Mouse (Mus musculus) embryonic facial prominence, embryonic 10.5 days (tissue): ENCODE measurements at regions not wholly inside any gene's neighbourhood (a gene's known extent, or its start where the extent isn't known, plus 50 kb on each side); places are given as distances from the start of the nearest gene placed in this dataset.

ENCODE experiments used
- DNase-seq: peaks from one replicate; pipeline ENCODE4 v3.0.0-alpha.2; 2017; ENCODE audit warnings: low spot score
- H3K27ac ChIP-seq: fragments of 300-500 bp; sonication (generic); replicated peaks from 2 replicates; pipeline ENCODE4 v1.5.1; 2016; ENCODE audit warnings: mild to moderate bottlenecking
- H3K27me3 ChIP-seq: fragments of 300-500 bp; sonication (generic); replicated peaks from 2 replicates; pipeline ENCODE4 v1.6.1; 2016; ENCODE audit warnings: low read depth, mild to moderate bottlenecking; ENCODE audit not compliant: poor library complexity, severe bottlenecking
- H3K36me3 ChIP-seq: fragments of 300-500 bp; sonication (generic); replicated peaks from 2 replicates; pipeline ENCODE4 v1.6.1; 2016; ENCODE audit warnings: mild to moderate bottlenecking, moderate library complexity
- H3K4me1 ChIP-seq: fragments of 300-500 bp; sonication (generic); 2 replicates; pipeline ENCODE4 v1.6.1; 2016
- H3K4me3 ChIP-seq: fragments of 300-500 bp; sonication (generic); 2 replicates; pipeline ENCODE4 v1.5.1; 2016; ENCODE audit warnings: mild to moderate bottlenecking, moderate library complexity
- H3K9me3 ChIP-seq: fragments of 300-500 bp; sonication (generic); 2 replicates; pipeline ENCODE4 v1.6.1; 2016; ENCODE audit warnings: mild to moderate bottlenecking
- WGBS: fragments of 180-500 bp; shearing (Covaris S2); methylation state at CpG from one replicate; pipeline ENCODE4 v1.1.7; 2016; 5-methylcytosine and 5-hydroxymethylcytosine counted together

DNA sequence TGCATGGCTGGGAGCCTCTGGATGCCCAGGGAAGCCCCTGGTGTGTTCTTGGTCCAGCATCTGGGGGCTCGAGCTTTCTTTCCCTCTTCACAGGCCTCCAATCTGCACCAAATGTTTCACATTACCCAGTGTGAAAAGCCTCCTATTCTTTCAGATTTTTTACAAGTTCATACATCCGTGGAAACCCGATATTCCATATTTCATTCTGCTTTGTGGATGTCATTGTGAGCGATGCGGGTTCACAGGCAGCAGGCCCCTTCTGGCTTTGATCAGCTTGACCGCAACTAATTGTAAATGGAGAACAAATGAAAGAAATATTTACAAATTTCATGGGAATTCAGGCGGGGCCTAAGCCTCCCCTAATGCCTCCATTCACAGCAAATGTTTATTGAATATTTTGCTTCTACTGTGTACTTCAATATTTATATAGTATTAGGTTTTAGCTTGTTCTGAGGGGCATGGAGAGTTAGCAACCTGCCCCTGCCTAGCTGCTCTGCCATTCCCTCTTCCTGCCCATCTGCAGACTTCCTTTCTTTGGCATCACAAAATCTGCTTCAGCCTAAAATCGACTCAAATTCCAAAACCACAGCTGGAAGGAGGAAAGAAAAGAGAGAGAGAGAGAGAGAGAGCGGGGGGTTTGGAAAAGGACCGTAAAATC lies 251.6 kb downstream of the Dmrt2 start:
- Histone ChIP-seq H3K27ac (no peak overlapping the region), H3K9me3 (no peaks in the 10 kb centered on the region), H3K27me3 (no peaks in the 10 kb centered on the region), H3K4me1 (peaks cover 35% of the 10 kb centered on the region), H3K36me3 (no peaks in the 10 kb centered on the region), H3K4me3 (no peak overlapping the region)
- peak; percentile 32 for DNase-seq
- 53% methylated on average over 10 of the region's 10 CpGs for WGBS

DNA sequence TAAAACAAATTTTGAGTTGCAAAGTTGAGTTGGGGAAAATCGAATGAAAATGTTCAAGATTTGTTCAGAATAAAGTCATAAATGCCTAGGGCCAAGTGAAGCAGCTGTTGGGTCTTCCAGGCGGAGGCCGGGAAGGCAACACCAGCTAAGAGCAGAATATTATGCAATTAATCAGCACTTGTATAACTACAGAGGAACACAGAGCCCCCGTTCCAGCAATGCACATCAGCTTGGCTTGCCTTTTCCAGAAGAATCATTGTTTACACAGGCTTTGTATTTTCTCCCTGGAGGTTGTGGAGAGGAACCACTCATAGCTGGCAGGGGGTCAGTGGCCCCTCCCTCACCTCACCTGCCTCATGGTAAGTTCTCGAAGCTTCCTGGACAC lies 252.2 kb downstream of the Dmrt2 start:
- Histone ChIP-seq H3K4me3 (no peak overlapping the region), H3K27ac (peak overlapping the region; percentile 40; the same call in 1 of the 2 replicates), H3K27me3 (no peaks in the 10 kb centered on the region), H3K4me1 (peaks cover 35% of the 10 kb centered on the region), H3K36me3 (no peaks in the 10 kb centered on the region), H3K9me3 (no peaks in the 10 kb centered on the region)
- 57% methylated on average over 5 of the region's 5 CpGs for WGBS
- no peak for DNase-seq

DNA sequence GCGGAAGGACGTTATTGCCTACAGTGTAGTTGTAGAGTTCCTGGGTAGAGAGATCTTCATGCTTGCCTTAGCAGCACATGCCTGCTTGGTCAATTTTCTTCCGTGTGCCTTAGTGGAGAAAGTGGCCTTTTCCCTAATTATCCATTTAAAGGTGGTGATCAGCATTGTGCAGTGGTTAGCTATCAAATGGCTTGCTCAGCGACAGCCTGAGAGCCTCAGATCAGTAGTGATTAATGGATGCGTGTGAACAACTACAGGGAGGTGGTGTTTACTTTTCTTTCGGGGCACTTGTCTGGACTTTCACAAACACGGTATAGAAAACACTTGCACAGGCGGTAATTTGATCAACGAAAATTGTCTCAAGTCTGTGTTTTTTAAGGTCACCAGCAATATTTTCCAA lies 255.0 kb downstream of the Dmrt2 start:
- no peak for DNase-seq
- WGBS: 71% methylated on average over 9 of the region's 9 CpGs
- H3K27me3 ChIP-seq: no peaks in the 10 kb centered on the region
- peaks cover 29% of the 10 kb centered on the region for H3K4me1 ChIP-seq
- H3K27ac ChIP-seq: no peak overlapping the region
- no peaks in the 10 kb centered on the region for H3K9me3 ChIP-seq
- no peaks in the 10 kb centered on the region for H3K36me3 ChIP-seq
- H3K4me3 ChIP-seq: no peak overlapping the region

DNA sequence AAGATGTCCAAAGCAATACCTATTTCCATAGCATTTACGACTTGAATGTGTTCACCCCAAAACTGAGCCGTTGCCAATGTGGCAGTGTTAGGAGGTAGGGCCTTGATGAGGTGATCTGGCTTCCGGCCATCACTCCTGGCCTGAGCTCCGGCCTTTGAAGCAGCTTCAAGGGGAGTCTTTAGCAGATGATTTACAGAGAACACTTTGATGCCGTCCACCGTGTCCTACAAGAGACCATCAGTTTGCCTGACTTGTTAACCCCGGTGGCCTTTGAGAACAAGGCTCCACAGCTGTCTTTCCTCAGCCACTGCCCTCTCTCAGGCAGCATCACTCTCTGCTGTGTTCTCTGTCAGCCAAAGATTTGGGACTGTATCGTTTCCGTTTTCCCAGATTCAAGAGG lies 265.1 kb downstream of the Dmrt2 start:
- no peak for DNase-seq
- H3K27me3 ChIP-seq: no peaks in the 10 kb centered on the region
- WGBS: 77% methylated on average over 9 of the region's 9 CpGs
- H3K36me3 ChIP-seq: no peaks in the 10 kb centered on the region
- H3K9me3 ChIP-seq: no peaks in the 10 kb centered on the region
- H3K4me1 ChIP-seq: no peaks in the 10 kb centered on the region
- no peak overlapping the region for H3K4me3 ChIP-seq
- H3K27ac ChIP-seq: no peak overlapping the region

DNA sequence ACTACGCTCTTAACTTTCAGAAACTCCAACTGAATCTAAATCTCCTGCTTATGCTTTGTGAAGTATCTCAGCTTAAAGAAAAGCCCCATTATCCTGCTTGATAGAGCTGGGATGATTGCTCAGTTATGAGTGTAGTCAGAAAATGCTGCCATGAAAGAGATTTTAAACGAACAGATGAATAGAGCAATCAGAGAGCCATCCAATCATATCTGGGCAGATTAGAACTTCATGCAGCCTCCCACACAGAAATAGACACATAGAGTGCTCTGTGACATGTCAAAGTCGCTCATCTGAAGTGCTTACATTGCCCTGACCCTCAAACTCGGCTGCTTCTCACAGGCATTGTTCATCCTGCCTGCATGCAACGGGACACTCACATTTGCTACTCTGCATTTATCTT lies 299.0 kb downstream of the Dmrt2 start:
- H3K27me3 ChIP-seq: no peaks in the 10 kb centered on the region
- H3K27ac ChIP-seq: no peak overlapping the region
- H3K4me3 ChIP-seq: no peak overlapping the region
- DNase-seq: no peak
- WGBS: 75% methylated on average over 5 of the region's 5 CpGs
- no peaks in the 10 kb centered on the region for H3K9me3 ChIP-seq
- no peaks in the 10 kb centered on the region for H3K4me1 ChIP-seq
- H3K36me3 ChIP-seq: no peaks in the 10 kb centered on the region

DNA sequence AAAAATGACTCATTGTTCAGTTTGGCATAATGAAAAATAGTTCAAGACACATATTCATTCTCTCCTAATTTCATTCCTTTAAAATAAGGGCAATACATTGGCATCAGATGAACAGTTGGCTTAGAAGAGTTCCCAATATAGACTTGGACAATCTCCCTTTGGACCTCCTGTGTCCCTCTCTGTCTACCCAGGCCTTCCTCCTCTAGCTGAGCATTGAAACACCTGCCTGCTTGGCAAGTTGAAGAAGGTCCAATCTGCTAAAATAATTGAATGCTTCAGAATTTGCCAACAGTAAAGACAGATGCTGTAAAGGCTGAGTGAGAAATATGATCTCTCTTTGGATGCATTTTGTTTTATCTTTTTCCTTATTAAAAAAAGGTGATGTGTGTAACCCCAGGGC lies 303.0 kb downstream of the Dmrt2 start:
- Histone ChIP-seq H3K36me3 (no peaks in the 10 kb centered on the region), H3K27me3 (no peaks in the 10 kb centered on the region), H3K4me3 (no peak overlapping the region), H3K4me1 (no peaks in the 10 kb centered on the region), H3K9me3 (no peaks in the 10 kb centered on the region), H3K27ac (no peak overlapping the region)
- DNase-seq: no peak

DNA sequence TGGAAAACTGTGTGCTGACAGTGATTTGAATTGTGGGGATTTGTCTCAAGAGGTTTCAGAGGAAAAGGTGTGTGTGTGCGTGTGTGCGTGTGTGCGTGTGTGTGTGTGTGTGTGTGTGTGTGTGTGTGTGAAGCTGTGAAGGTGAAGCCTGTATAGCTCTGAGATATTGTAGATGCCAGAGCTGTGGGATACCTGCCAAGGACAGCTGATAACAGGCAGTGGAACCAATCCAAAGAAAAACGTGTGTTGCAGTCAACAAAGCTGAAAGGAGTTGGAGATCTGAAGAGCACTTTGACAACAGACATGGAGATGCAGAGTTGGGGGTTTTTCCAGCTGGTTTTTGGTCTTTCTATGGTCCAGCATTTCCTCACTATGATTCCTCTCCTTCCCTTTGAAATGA lies 308.1 kb downstream of the Dmrt2 start:
- WGBS: 83% methylated on average over 4 of the region's 4 CpGs
- Histone ChIP-seq H3K9me3 (no peaks in the 10 kb centered on the region), H3K4me1 (no peaks in the 10 kb centered on the region), H3K27me3 (no peaks in the 10 kb centered on the region), H3K27ac (no peak overlapping the region), H3K4me3 (no peak overlapping the region), H3K36me3 (no peaks in the 10 kb centered on the region)
- no peak for DNase-seq

DNA sequence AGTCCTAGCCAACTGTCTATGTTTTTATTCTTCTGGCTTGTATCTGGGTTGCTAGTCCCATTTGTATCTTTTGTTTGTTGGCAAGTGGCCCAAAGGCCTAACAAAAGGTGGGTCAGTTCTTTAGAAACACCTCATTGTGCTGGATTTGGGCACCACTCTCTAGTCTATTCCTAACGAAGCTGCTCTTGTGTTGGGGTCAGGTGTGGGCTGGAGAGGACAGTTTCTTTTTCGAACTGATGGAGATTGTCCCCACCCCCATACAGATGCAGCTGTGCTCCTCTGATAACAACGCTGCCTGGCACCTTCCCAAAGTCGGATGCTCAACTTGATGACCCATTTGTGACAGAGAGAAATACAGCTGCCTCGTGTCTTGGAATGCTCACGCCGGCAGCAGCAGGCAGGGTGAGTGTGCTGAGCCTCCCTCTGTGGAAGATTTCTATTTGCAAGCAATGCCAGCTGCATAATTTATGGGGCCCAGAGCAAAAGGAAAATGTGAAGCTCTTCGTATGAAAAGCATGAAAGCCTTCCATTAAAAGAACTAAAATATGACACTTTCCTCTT lies 342.5 kb downstream of the Dmrt2 start:
- Histone ChIP-seq H3K9me3 (no peaks in the 10 kb centered on the region), H3K4me3 (no peak overlapping the region), H3K27me3 (no peaks in the 10 kb centered on the region), H3K27ac (no peak overlapping the region), H3K4me1 (no peaks in the 10 kb centered on the region), H3K36me3 (no peaks in the 10 kb centered on the region)
- DNase-seq: no peak
- WGBS: 66% methylated on average over 8 of the region's 8 CpGs

DNA sequence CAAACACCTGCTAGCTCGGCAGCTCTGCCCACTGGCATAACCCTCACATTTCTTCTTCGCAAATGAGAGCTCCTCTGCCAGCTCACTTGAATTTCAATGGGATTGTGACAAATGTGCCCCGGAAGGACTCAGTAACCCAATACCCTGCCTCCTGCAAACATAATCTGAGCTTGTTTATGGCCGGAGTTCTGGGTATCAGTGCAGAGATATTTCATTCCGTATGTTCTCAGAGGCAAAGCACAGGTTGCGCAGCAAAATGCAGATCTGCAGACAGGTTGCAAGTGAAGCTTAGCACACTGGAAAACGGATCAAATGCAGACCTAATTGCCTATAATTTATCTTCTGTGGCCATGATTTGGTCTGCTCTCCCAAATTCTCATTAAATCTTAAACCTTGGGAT lies 348.9 kb downstream of the Dmrt2 start:
- 0 out of 2 replicates have a peak, but pooled peaks cover 3% of the 10 kb centered on the region for H3K4me1 ChIP-seq
- H3K9me3 ChIP-seq: no peaks in the 10 kb centered on the region
- WGBS: 68% methylated on average over 7 of the region's 7 CpGs
- no peaks in the 10 kb centered on the region for H3K36me3 ChIP-seq
- H3K27me3 ChIP-seq: no peaks in the 10 kb centered on the region
- no peak overlapping the region for H3K27ac ChIP-seq
- H3K4me3 ChIP-seq: no peak overlapping the region
- no peak for DNase-seq

DNA sequence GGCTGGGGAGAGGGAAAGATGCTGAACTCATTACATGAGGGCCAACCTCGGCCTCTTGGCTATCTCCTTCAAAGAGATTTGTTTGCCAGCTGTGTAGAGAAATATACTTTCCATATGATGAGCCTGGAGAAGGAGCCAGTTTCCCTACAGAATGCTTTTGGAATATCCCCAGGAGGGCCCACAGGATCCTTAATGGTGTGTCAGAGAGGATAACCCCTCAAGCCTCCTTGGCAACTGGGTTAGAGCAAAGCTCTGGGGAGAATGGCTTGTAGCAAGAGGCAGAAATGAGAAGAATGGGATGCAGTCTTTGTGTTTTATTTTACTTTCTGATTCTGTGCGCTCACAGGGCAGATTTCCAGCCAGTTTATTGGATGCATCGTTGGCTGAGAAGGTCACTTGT lies 353.9 kb downstream of the Dmrt2 start:
- Histone ChIP-seq H3K4me1 (0 out of 2 replicates have a peak, but pooled peaks cover 2% of the 10 kb centered on the region), H3K27me3 (no peaks in the 10 kb centered on the region), H3K27ac (no peak overlapping the region)

DNA sequence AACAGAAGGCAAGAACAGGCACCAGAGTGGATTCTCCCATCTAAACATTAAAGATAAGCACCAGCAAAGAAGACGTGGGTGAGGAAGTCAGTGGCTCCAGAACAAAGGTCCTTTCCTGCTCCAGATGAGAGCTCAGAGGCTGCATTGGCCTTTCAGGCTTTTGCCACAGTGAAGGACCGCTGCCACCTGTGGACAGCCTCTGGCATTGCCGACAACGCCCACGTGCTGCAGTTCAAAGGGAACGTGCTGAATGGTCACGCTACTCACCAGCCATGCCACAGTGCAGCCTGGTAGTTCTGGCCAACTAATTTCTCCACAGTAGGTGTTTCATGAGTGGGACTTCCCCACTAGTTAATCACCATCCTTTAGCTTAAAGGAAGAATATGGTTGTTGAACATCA lies 365.1 kb downstream of the Dmrt2 start:
- Histone ChIP-seq H3K4me3 (no peak overlapping the region), H3K27me3 (no peaks in the 10 kb centered on the region), H3K36me3 (no peaks in the 10 kb centered on the region), H3K27ac (no peak overlapping the region), H3K9me3 (no peaks in the 10 kb centered on the region), H3K4me1 (no peaks in the 10 kb centered on the region)
- peak; percentile 77 for DNase-seq
- WGBS: 12% methylated on average over 7 of the region's 7 CpGs

More for the DNA sequence above, 353.9 kb downstream of the Dmrt2 start:
- WGBS: 91% methylated on average over 3 of the region's 3 CpGs
- Histone ChIP-seq H3K36me3 (no peaks in the 10 kb centered on the region), H3K4me3 (no peak overlapping the region), H3K9me3 (no peaks in the 10 kb centered on the region)
- no peak for DNase-seq

DNA sequence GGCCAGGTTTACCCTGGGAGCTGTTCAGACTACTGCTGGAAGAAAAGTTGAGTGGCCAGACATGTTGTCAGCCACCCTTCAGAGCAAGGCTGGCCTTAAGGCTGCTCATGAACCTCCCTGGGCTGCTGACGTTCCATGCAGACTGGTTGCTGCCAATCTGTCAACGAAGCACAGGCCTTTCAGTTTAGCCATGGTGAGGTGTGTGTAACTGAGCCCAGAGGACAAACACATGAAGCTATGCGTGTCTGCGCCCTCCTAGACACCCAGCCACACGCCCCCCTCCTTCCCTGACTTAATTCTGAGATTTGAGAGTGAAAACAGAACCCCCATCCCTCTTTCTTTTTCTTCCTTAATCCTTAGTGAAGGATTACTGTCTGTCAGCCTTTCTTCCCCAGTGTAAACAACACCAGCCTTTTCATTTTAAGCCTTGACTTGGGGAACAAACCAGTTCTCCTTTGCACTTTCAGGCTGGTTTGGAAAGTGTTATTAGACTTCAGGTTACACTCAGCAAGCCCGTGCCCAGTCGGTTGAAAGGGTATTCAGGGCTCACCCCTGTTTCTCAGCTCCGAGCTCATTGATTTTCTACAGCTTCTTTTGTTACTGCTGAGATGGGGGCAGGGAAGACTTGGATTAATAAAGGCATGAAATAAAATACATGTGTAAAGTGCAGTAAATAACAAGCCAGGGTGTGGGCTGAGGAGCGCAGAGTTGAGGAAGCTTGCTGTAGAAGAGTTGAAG lies 379.4 kb downstream of the Dmrt2 start:
- no peaks in the 10 kb centered on the region for H3K27me3 ChIP-seq
- no peak overlapping the region for H3K27ac ChIP-seq
- H3K4me1 ChIP-seq: peaks cover 11% of the 10 kb centered on the region; the same call in 1 of the 2 replicates
- no peaks in the 10 kb centered on the region for H3K9me3 ChIP-seq
- H3K36me3 ChIP-seq: no peaks in the 10 kb centered on the region
- H3K4me3 ChIP-seq: no peak overlapping the region
- WGBS: 32% methylated on average over 9 of the region's 9 CpGs
- peak; percentile 30 for DNase-seq

DNA sequence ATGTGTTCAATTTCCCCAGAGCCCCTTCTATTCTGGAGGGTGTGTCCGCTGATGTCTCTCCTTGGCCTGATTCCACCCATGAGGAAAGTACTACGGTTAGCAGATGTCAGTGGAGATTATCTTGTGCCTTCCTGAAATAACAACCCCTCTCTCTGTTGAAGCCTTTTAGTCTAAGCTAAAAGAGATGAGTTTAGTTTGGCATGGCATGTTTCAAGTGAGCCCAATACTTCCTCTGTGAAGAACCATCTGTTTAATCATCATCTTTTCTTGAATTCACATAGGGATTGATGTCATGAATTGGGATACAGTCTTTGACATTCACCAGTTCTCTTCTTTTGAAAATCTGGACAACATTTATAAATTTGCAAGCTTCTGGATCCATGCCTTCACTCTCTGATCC lies 387.5 kb downstream of the Dmrt2 start:
- Histone ChIP-seq H3K4me3 (no peak overlapping the region), H3K4me1 (no peaks in the 10 kb centered on the region), H3K27me3 (no peaks in the 10 kb centered on the region), H3K9me3 (no peaks in the 10 kb centered on the region), H3K27ac (no peak overlapping the region), H3K36me3 (no peaks in the 10 kb centered on the region)
- DNase-seq: no peak
- WGBS: 87% methylated on average over 2 of the region's 2 CpGs
